Mouse (Mus musculus) urinary bladder, postnatal 36 days (tissue): ENCODE results near the gene March4.
A peak's percentile ranks its signal among the peaks of the same experiment; 100 is the strongest.

Experiments used
- DNase-seq, 2 experiments: peaks; one replicate each; pipeline ENCODE4 v3.0.0; 2022; ENCODE audit warnings: low spot score in 2 of 2, mixed read lengths in 1 of 2

Gene March4

GRCm38 (mm10) chr1:72536611-72537351, at the start of gene March4:
Gene March4 (minus strand): TSS chr1:72536930.
- peak; percentile 24 to 42 for DNase-seq

GRCm38 (mm10) chr1:72585971-72586875, 49.5 kb upstream of the March4 start:
- no peak for DNase-seq

GRCm38 (mm10) chr1:72583906-72584305, 47.2 kb upstream of the March4 start:
- no peak for DNase-seq

- peak; percentile 90 to 93 for DNase-seq
These were observed 46.4 kb upstream of the March4 start, which contains the start of gene Smarcal1 for GRCm38 (mm10) chr1:72582947-72583731. Gene Smarcal1 (plus strand): TSS chr1:72583251.

GRCm38 (mm10) chr1:72578806-72579205, 42.1 kb upstream of the March4 start:
- DNase-seq, result no peak

DNA sequence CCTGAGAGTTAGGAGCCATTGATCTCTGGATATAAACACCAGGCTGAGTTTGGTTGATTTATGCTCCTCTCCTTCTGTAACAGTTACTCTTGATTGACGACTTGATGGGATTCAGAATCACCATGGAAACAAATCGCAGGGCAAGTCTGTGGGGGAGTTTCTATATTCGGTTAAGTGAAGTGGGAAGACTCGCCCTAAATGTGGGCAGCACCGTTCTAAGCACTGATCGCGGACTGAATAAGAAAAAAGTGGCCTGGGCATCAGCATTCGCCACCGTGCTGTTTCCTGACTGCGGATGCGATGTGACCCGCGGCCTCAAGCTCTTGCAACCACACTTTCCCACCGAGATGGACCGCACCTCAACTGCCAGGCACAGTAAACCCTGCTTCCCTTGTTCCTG, 41.6 kb upstream of the March4 start:
- no peak for DNase-seq

GRCm38 (mm10) chr1:72577481-72577922, 40.8 kb upstream of the March4 start:
- DNase-seq, result no peak

GRCm38 (mm10) chr1:72575121-72575520, 38.4 kb upstream of the March4 start:
- no peak for DNase-seq

DNA sequence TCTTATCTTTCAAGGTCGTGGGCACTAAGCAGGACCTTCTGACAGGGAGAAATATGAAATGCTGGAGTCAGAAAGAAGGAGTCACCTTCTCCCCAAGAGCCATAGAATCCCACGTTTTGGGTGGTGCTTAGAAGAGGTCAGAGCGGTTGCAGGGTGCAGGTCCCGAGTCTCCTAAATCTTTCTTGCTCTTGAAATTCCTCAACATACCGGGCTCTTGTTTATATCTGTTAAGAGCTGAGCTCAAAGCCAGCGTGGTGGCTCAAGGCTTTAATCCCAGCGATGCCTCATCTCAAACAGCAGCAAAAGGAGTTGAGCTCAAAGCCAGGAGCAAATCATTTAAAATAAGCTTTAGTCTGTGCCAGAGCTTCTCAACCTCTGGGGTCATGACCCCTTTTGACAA, 37.9 kb upstream of the March4 start:
- no peak for DNase-seq

DNA sequence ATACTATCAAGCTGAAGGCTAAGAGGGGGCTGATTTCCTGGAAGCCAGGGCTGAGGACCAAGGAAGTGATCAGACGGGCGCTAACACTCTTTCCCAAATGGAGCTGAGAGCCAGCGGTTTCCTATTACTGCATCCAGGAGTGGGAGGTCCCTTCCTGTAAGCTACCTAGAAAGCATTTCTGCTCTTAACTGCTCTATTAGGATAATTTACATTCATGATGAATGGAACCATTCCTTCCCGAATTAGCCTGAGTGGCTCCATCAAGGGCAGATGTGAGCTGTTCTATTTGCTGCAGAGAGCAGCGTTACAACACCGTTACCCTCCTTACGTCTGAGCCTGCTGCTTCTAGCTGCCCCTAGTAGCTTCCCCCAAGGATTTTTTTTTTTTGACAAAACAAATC, 37.3 kb upstream of the March4 start:
- DNase-seq, result no peak

DNA sequence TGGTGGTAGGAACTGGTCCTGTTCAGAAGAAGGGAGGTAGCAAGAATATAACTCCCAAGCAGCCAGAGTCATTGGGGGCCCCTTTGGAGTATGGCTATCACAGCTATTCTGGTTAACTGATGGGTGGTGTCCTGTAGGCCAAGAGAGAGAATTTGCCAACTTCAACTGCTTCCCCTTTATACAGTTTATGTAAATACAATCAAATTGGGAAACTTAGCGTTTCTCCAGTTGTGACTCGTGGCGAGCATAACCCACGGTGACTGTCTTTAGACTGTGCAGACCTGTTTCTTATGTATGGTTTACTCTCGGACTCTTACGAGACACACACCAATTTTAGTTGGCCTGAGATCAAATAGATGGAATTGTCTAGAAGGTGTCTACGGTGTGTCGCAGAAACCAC, 32.0 kb upstream of the March4 start:
- no peak for DNase-seq

GRCm38 (mm10) chr1:72567056-72567455, 30.3 kb upstream of the March4 start:
- DNase-seq, result no peak

GRCm38 (mm10) chr1:72564334-72564962, 27.7 kb upstream of the March4 start:
- DNase-seq, result no peak

DNA sequence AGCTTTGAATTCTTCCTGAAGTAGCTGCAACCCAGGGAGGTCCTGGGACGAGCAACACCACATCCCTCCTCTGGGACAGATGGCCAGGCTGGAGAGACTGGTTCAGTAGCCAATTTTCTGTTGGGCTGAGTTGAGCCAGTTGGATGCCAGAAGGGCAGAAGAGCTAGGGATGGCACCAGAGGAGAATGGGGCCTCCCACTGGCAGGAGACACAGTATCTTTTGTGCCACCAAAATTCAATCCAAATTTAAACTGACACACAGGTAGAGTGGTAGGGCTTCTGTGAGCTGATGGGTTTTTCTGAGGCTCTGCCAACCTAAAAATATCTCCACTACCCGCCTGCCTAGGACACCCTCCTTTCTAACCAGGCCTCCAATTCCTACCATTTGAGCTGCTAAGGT, 21.9 kb upstream of the March4 start:
- no peak for DNase-seq

DNA sequence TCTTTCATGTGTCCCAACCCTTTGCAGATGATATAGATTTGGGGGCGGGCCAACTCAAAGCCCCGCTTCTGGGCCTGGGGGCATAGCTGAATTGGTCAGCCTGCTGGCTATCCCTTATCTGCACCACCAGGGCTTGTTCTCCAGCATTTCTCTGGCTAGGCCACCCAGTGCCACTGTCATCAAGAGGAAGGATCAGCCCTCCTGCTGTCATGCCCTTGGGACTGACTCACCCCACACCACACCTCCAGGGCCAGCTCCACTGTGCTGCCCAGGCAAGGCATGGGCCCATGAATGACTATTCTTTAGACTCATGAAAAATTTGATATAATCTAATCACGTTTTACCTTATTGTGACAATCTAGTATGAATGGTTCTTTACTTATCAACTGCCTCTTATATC, 19.7 kb upstream of the March4 start:
- DNase-seq, result peak in 1 of 2 experiments; percentile 31

DNA sequence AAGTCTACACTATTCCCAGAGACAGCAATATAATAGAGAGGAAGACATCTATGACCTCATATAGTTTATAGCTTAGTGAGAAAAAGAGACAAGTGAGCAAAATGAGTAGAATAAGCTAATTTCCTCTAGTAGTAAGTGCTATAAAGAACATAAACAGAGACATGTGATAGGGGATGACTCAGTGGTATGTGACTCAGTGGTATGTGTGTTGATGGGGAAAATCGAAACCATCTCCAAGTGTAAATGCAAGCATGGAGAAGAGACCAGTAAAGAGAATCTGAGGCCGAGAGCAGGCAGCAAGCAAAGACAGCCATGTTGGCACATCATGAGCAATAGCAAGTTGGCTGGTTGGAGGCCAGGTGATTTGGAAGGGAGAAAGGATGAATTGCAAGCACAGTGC, 13.6 kb upstream of the March4 start:
- DNase-seq, result no peak

DNA sequence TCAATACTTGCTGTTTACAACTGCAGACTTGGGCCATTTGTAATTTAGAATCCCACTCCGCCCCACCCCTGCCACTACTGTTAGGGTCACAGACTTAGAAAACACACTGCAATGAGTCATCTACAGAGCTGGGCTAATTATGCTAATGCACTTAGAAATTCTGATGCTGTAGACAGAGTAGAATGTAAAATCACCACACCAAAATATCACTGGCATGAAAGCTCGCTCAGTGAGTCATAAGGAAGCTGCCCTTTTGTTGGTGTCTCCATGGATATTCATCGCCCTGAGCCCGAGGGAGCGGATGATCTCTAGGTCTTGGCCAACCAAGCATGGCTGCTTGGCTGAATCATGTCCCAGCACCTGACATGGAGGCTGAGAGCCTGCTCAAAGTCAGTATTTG, 1.5 kb upstream of the March4 start:
- no peak for DNase-seq

DNA sequence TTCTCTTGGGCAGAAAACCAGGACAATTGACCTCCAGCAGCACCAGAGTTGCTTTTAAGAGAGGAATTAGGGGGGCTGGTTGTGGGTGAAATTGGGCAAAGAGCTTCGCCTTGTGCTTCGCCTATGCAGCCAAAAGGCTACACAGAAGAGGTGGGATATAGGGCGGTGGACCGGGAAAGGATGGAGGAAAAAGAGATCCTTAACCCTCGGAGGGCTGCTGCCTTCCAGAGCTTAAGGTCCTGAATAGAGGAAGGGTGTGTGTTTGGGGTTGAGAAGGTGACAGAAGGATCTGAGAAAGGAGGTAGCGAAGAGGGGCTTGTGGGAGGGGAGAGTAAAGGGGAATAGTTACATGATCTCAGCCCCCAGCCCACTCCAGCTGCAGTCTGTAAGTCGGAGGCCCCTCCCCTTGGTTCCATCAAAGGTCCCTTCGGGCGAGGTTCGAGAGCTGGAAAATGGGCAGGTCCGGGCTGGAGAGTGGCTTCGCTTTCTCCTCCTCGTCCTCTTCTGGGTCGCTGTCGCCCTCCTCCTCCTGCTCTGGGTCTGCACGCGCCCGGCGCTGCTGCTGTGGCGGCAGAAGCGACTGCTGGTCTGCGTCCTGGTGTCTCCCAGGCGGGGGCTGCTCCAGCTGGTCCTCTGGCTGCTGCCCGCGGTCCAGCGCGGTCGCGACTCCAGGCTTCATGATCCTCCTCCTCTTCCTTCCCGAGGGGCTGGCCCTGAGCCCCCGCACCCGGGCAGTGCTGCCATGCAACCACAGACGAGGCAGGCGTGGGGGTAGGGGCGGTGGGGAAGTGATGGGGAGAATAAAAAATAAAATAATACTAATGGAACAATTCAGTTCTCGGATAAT, 782 bp downstream of the March4 start:
- DNase-seq, result no peak

DNA sequence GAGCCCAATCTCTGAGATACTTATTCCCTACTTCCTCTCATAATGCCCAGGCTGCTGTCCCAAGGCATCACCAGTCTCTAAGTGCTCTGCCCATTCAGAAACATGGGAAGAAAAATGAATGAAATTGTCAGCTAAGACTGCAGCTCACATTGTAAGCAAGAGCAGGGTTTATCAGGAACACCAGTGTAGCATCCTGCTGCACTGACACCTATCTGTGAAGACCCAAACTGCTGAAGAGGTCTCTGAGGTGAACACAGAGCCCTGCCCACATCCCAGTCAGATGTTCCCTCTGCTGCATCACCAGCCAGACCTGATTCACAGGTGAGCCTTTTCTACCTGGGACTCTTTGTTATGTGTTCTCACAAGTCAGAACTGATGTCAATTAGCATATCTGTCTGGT, 3.3 kb downstream of the March4 start:
- no peak for DNase-seq

DNA sequence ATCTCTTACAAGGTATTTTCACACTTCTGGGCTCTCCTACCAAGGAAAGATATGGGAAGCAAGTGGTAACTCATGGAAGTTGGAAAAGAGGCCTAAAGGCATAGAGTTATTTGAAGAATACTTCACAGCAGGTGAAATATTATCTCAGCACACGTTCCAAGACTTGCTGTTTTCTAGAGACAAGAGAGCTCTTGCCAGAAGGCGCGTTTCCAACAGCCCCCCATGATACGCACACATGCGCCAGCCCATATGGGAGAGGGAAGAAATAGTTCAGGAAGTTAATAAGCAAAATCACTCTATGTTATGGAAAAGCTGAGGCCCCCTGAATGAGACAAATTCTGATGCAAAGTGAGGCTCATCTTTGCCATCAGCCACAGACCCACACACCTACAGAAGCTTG, 3.8 kb downstream of the March4 start:
- DNase-seq, result no peak
